Mouse (Mus musculus): Measurements from ENCODE around the gene Prkab1. TPM values are rescaled to one million over a fixed set of nuclear protein-coding genes. Genes with fewer than 3 reads are reported as not detected.

Gene Prkab1
- total RNA-seq, 2 experiments from 2014 or later: 16.4 to 17.5 TPM

DNA sequence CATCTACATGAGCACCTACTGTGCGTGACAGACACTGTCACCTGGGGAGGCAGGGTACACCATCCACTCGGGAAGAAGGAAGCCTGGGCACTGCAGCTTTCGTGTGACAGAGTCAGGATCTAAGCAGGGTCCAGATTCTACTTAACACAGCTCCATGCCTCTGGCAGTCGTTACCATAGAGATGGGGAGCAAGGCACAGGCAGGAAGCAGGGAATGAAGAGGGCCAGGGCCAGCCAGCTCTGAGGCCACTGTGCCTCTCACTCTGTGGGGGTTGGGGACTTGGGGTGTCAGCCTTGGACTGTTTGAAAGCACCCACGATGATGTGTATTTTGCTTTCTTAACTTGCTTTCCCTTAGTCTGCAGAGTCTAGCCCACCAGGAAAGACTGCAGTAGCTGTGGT is 46.1 kb downstream of the Prkab1 start:
- no peak for DNase-seq

DNA sequence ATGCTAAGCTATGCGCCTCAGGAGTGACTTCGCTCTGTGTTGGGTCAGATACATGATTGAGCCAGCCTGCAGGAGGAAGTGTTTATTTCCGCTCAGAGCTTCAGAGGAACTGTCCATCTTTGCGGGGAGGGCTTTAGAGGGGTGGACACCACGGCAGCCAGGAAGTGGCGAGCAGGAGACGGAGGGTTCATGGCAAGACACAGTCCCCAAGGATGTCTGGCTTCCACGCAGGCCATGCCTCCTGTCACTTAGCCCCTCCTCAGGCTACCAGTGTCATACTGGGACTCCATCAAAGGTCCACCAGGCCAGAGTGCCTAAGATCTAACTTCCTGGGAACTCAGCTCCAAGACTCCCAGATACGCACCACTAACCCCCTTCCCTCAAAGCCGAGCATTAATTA is 46.6 kb downstream of the Prkab1 start:
- DNase-seq: no peak

DNA sequence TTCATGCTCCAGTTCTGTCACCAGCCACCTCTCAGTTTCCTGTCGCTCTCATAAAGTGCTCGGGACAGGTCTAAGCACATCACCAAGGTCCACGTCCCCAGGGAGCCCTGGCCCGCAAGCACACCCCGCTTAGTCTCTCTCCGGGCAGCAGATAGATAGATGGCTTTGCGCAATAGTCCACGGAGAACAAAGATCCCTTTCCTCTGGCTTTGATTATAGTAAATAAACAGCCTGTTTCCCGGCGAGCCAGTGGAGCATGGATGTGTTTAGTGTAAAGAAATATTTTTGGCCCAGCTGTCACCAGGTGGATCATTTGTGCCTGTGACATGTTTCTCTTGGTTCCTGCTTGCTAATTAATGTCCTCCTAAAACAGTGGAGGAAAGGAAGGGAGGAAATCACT is 47.0 kb downstream of the Prkab1 start:
- DNase-seq: no peak

DNA sequence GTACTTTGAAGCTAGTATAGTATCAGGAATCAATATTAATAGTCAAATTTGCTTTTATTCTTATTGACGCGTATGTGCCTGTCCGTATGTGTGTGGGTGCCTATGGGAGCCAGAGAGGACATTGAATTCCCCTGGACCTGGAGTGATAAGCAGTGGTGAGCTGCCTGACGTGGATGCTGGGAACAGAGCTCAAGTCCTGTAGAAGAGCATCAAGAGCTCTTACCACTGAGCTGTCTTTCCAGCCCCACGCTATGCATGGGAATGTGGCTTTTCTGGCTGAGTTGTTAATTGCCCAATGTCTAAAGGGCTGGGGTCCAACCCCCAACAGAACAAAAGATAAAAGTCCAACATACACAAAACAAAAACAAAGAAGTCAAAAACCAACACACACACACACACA is 47.9 kb downstream of the Prkab1 start:
- no peak for DNase-seq

DNA sequence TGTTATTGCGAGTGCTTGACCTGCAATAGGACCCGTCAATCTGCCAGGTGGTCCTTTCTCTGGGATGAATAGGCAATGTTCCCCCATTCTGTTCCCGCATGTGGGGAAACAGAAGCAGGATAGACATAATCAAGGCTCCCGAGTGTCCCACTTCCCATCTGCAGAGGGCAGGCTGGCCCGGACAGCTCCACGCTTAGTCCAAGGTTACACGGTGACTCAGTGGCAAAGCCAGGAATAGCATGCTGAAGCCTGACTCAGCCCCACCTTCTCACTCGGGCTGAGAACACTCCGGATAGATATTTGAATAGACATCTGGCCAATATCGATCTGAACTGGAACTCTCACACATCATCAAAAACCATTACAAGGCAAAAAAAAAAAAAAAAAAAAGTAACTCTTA is 48.6 kb downstream of the Prkab1 start:
- no peak for DNase-seq

DNA sequence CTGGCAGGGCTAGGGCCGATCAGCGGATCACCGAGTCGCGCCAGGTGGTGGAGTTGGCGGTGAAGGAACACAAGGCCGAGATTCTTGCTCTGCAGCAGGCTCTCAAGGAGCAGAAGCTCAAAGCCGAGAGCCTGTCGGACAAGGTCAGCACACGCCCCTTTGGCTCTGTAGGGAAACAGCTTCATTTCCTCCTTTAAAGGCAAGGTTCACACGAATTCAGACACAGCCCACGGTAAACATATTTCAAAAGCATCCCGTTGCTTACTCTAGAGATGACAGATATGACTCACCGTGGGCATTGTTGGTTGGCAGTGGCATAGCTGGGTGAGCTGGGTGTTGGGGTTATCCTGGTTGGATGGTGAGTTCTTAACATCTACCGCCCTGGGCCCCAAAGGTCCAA is 53.1 kb downstream of the Prkab1 start:
- no peak for DNase-seq

Other genes with a start within 250 kb of the Prkab1 start
- 10 to 100 TPM; 58.6 to 59.0 TPM for gene Cit, start 179.2 kb downstream of the Prkab1 start, total RNA-seq (2021)
- gene Tmem233, start 58.7 kb upstream of the Prkab1 start, total RNA-seq (2021): not detected